Mouse (Mus musculus) brain, embryonic 14.5 days (tissue): ENCODE measurements around the gene Lancl2. TPM values are rescaled to one million over a fixed set of nuclear protein-coding genes. Genes with fewer than 3 reads are reported as not detected.

Source experiments
- DNase-seq: peaks from one replicate; pipeline ENCODE4 v3.0.0-alpha.2; 2011; ENCODE audit warnings: low read depth
- CTCF ChIP-seq: fragments of 200-500 bp; IDR thresholded peaks from 2 replicates; pipeline ENCODE4 v1.5.1; 2012; ENCODE audit warnings: inconsistent platforms, mild to moderate bottlenecking, moderate library complexity, borderline replicate concordance; ENCODE audit not compliant: insufficient read depth, insufficient read length; ENCODE audit errors: extremely low read depth
- POLR2A ChIP-seq: fragments of 200-500 bp; IDR thresholded peaks from 2 replicates; pipeline ENCODE4 v1.6.1; 2012; ENCODE audit warnings: mild to moderate bottlenecking, inconsistent platforms, borderline replicate concordance; ENCODE audit not compliant: poor library complexity, insufficient read depth, insufficient read length, severe bottlenecking; ENCODE audit errors: extremely low read depth
- polyA plus RNA-seq: library from polyadenylated mRNA; depleted of rRNA; stranded (reverse); fragments of >200 nt; gene quantifications from 2 replicates; pipeline ENCODE4 v1.2.3, GENCODE M21; 2012; rRNA removed

Gene Lancl2
- polyA plus RNA-seq, 1 experiment: 66.5 TPM

GRCm38 (mm10) chr6:57770467-57771190, 68.3 kb downstream of the Lancl2 start:
- no peak for DNase-seq
- TF ChIP-seq POLR2A (no peak), CTCF (no peak)

GRCm38 (mm10) chr6:57773792-57774191, 71.5 kb downstream of the Lancl2 start:
- DNase-seq: no peak
- TF ChIP-seq CTCF: no peak

- DNase-seq: no peak
- TF ChIP-seq POLR2A (no peak), CTCF (no peak)
Measured at GRCm38 (mm10) chr6:57780359-57780758, 78.0 kb downstream of the Lancl2 start.

DNA sequence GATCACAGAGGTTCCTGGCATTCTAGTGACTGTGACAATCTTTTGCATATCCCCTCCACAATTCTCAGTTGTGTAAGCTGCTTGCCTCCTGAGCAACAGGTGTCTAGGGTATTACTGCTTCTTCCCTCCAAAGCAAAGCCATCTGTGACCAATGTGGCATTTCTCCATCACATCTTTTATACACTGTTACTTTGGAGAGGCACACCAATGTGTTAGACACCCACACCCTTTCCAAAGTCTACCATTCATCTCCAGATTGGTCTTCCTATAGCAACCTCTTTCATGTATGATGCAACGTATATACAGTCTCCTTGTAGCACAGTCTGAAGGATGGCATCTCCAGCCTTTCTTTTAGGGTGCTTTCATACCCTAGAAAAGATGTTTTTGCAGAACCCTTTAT, 80.3 kb downstream of the Lancl2 start:
- TF ChIP-seq POLR2A: no peak
- DNase-seq: no peak

DNA sequence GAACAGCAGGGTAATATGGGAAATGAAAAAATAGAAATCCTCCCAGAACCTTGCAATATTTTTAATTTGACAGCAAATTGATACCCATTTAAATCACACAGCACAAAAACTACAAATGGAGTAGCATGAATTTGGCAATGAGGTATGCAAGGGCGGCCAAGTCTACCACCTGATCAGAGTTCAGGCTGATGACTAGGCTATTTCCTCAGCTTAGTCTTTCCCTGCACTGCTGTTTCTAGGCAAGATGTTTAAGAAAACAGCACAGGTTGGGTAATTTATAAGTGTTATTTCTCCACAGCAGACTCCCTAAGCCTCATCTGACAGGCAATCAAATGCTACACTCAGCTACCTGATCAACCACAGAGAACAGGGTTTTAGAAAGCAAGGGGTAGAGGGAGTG, 81.9 kb downstream of the Lancl2 start:
- DNase-seq: no peak
- TF ChIP-seq POLR2A (no peak), CTCF (no peak)

DNA sequence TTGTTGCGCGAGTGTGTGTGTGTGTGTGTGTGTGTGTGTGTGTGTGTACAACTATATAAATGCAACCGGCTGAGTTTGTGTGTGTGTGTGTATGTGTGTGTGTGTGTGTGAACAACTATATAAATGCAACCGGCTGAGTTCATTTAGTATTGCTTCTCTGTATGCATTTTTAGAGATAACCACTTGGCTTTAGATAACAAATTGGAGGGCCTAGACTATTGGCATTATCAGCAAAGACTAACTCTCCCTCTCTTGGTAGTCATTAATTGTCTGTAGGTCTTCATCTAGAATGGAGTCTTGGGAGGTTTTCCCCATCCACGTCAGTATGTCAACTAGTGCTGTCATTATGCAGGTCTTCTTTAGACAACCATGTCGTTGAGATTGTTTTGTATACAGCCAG, 85.0 kb downstream of the Lancl2 start:
- TF ChIP-seq POLR2A (no peak), CTCF (no peak)
- DNase-seq: no peak

Other genes starting within 250 kb of the Lancl2 start
- gene Ppm1k, start 167.1 kb upstream of the Lancl2 start, polyA plus RNA-seq: 4.6 and 5.1 TPM in 2 replicates
- 0.78 and 0.96 TPM in 2 replicates for gene Herc6, start 121.5 kb upstream of the Lancl2 start, polyA plus RNA-seq
- 10.0 and 10.2 TPM in 2 replicates for gene Pyurf, start 10.5 kb upstream of the Lancl2 start, polyA plus RNA-seq
- 136 and 160 TPM in 2 replicates for gene Vopp1, start 122.6 kb downstream of the Lancl2 start, polyA plus RNA-seq
- not detected in 2 replicates for gene Vmn1r21, start 147.8 kb downstream of the Lancl2 start, polyA plus RNA-seq
- gene Vmn1r22, start 205.5 kb downstream of the Lancl2 start, polyA plus RNA-seq: not detected in 2 replicates
- gene Vmn1r23, start 224.3 kb downstream of the Lancl2 start, polyA plus RNA-seq: not detected in 2 replicates